Mouse (Mus musculus): Measurements from ENCODE around the gene Metrnl.

Gene Metrnl

GRCm38 (mm10) chr11:121734892-121735291 is 33.5 kb downstream of the Metrnl start:
- DNase-seq (ENCODE audit: low read depth, low spot score), result no peak

DNA sequence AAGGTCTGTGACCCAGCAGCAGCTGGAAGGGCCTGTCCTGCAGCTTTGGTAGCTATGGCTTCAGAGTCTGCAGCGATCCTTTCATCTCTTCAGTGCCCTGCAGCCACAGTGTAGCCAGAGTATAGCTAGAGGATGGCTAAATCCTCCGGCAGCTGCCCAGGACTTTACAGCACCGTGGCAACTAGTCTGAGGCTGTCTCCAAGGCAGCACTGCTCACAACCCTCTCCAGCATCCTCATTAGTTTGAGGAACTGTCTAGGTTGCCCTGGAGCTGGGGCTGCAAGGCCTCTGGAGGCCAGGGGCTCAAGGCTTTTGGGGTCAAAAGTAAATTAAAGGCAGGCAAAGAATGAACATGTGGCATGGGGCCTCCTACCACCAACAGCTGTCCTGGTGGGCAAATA is 37.3 kb downstream of the Metrnl start:
- DNase-seq (ENCODE audit: low read depth, low spot score), result no peak

DNA sequence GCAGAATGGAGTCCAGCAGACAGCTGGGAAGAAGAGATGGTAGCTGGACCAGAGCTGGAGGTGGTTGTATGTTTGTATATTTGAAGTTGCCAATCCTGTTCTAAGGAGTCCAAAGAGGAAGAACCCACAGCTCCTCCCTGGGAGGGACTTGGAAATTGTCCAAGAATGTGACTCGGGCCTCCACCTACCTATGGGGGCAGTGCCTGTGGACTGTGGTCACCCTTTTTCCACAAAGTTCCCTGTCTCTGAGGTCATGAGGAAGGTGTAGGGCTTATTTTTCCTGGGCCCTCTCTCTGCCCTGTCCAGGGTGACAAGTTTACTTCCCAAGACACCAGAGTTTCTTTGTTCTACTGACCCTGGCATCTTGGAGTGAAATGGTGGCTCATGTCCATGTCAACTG is 39.6 kb downstream of the Metrnl start:
- no peak for DNase-seq (ENCODE audit: low read depth, low spot score)

DNA sequence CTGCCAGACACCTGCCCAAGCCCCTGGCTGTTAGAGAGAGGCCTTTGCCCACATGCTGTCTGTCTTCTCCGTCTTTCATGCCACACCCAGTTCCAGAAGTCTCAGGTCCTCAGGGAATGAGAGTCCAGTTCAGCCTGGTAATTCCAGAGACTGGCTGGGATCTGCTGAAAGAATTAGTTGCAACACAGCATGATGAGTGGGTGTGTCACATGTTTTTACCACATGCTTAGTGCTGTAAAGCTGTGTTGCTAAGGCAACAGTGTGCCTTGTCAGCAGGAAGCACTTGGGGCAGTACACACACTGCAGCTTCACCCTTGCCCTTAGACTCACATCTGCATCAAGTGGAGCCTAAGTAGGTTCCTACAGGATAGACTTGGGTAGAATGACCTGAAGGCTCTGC is 40.1 kb downstream of the Metrnl start:
- no peak for DNase-seq (ENCODE audit: low read depth, low spot score)

GRCm38 (mm10) chr11:121743113-121743512 is 41.8 kb downstream of the Metrnl start:
- DNase-seq (ENCODE audit: low read depth, low spot score), result no peak

GRCm38 (mm10) chr11:121743915-121744628 is 42.7 kb downstream of the Metrnl start:
- no peak for DNase-seq (ENCODE audit: low read depth, low spot score)

DNA sequence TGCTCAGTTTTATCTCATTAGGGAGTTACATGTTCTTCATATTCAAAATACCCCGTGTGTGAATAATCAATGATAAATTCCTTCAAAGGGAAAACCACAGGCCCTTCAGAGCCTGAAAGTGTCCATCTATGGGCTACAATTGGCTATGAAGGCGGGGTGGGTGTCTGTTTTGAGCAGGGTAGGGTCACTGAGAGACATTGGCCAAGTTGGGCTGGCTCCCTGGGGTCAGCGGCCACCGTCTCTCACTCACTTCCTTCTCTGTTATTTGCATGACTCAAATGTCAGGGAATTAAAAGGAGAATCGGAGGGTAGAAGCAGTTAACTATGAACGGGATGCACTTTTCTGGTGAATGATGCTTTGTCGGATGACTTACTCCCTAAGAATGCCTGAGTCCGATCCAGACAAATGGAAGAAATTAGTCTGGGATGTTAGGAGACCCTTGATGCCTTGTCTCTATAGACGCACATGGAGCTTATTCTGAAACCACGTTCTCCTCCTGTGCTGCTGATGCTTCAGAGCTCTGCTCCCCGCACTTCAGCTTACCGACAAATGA is 45.7 kb downstream of the Metrnl start:
- DNase-seq (ENCODE audit: low read depth, low spot score), result no peak

GRCm38 (mm10) chr11:121748003-121748684 is 46.8 kb downstream of the Metrnl start:
- no peak for DNase-seq (ENCODE audit: low read depth, low spot score)

All from c-Kit-negative CD71-positive TER-119-positive erythroid progenitor cells, embryonic 14.5 days (primary cell).